Mouse (Mus musculus) gastrocnemius, postnatal 10 days (tissue): Measurements from ENCODE around the gene Plekhg2. TPM values are rescaled to one million over a fixed set of nuclear protein-coding genes. Genes with fewer than 3 reads are reported as not detected.

Source experiments
- DNase-seq: peaks from one replicate; pipeline ENCODE4 v3.0.0; 2021; ENCODE audit warnings: mixed read lengths
- total RNA-seq, 2 experiments: library from RNA; stranded (reverse); gene quantifications; 2 replicates each; pipeline ENCODE4 v1.2.3; 2021

Plekhg2 gene
- total RNA-seq, 2 experiments from 2014 or later: 18.7 to 30.0 TPM

- DNase-seq: peak; percentile 12
Observed at GRCm38 (mm10) chr7:28382981-28383396, 10.6 kb upstream of the Plekhg2 start.

GRCm38 (mm10) chr7:28382347-28382951 lies 10.1 kb upstream of the Plekhg2 start:
- DNase-seq: no peak

GRCm38 (mm10) chr7:28381938-28382337 lies 9.5 kb upstream of the Plekhg2 start:
- DNase-seq: peak; percentile 73

GRCm38 (mm10) chr7:28381017-28381790 lies 8.8 kb upstream of the Plekhg2 start:
- DNase-seq: peak; percentile 72

DNA sequence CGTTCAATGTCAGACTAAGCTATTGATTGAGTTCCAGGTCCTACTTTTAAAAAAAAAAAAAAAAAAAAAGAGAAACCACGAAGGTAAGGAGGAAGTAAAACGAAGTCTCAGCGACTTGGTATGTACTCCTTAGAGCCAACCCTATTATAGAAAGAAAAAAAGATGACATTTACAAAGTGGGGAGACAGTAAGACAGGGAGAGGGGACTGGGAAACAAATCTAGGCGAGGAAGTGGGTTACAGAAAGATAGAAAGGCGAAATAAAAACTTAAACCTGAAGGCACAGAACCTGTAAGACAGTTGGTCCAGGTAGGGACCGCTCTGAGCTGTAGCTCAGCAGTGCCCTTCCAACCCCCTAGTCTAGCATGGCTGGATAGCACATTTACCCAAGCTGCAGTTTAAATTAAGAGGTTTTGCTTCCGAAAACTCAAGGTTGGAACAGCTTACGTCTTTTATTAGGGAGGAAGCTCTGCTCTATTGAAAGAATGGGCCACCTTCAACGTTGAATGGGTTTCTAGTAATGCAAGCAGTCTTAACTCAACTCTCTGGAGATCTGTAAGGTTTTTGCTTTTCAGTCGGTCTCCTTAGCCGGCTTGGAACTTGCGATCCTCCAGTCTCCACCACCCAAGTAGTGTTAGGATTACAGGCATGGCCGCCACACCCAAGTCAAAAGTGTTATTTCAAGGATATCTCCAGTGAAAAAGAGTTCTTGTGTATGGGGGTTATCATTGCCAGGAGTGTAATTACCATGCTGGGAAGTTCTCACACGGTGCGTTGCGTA lies 8.0 kb upstream of the Plekhg2 start, which contains the start of gene Zfp36:
Zfp36 (minus strand) TSS at position 17 of the 780 bp plus-strand sequence.
- no peak for DNase-seq

DNA sequence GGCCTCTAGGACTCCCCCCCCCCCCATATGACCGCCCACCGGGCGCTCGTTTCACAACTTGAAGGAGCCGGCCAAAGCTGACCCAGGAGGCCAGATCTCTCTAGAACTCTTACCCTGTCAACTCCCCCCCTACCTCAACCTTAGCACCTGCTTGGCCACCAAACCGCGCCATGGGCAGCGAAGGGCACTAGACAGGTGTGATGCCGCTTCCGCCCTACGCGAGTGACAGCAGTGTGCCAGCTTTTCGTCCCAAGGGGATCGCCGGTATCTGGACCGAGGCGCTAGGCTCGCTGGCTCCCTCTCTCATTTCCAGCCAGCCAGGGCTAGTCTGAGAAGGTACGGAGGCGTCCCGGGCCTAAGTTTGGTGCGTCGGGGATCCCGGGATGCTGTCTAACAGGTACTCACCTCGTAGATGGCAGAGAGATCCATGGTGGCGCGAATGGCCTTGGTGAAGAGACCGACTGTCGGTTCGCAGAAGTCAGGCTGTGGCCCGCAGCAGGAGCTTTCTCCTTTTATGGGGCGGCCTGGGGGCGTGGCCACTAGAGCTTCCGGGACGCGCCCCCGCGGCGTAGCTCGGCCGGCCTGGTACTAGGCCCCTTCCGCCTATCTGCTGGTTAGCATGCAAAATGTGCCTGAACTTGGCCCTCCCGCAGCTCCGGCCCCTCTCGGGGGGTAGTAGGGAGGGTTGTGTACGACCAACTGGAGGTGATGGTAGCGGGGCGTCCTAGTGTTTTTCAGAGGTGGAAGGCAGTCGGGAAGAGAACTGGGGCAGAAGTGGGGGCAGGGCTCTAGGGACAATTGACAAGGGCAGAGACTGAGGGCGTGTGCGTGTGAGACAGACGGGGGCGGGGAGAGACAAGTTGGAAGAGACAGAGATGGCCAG lies 6.6 kb upstream of the Plekhg2 start:
- DNase-seq: peak; percentile 98

DNA sequence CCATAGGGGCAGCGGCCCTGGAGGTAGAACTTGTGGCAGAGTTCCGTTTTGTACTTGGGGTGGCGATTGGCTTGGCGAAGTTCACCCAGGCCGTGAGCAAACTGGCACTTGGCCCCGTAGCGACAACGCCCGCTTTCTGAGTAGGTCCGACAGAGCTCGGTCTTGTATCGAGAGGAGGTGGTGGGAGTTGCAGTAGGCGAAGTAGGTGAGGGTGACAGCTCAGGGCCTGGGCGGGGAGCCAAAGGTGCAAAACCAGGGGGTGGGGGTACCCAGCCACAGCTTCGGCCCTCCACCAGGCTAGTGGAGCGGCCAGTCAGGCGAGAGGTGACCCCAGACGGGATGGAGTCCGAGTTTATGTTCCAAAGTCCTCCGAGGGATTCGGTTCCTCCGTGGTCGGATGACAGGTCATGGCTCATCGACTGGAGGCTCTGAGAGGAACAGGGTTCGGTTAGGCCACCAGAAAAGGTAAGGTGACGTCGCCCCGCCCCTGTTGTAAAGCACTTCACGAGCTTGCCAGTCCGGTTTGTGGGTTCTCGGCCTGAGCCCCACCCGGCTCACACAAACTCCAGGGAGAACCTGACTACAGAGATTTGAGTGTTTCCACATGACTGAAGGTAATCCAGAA lies 5.8 kb upstream of the Plekhg2 start:
- peak; percentile 53 for DNase-seq

- DNase-seq: no peak
Observed at GRCm38 (mm10) chr7:28377190-28378065, 5.0 kb upstream of the Plekhg2 start.

- DNase-seq: peak; percentile 74
Observed at GRCm38 (mm10) chr7:28376011-28376771, 3.8 kb upstream of the Plekhg2 start.

GRCm38 (mm10) chr7:28375176-28375921 lies 3.0 kb upstream of the Plekhg2 start:
- peak; percentile 89 for DNase-seq

GRCm38 (mm10) chr7:28374647-28375046 lies 2.2 kb upstream of the Plekhg2 start:
- DNase-seq: no peak

DNA sequence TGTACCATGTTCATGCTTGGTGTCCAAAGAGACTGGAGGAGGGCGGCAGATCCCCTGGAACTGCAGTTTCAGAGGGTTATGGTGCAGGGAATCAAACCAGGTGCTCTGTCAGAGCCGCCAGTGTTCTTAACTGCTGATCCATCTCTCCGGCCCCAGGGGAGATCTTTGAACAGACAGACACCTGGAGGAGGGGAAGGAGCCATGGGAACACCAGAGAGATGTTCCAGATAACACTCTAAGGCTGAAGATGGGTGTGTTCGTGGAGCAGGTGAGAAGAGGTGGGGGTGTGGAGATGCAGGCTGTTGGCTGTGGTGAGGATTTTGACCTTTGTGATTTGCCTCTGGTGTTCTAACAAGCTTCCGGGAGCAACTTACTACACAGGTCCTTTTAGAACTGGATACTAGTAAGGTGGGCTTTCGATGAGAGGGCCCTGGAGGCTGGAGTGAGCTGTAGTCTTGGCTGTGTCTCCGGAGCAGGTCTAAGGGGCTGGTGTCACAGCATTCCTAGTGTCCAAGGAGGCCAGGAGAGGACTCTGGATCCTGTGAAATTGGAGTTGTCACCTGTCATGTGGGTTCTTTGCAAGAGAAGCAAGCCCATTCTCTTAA lies 1.6 kb upstream of the Plekhg2 start:
- DNase-seq: no peak

- peak; percentile 74 for DNase-seq
Observed at GRCm38 (mm10) chr7:28373131-28373581, 757 bp upstream of the Plekhg2 start.

- DNase-seq: peak; percentile 75
Observed at GRCm38 (mm10) chr7:28371514-28371989, 847 bp downstream of the Plekhg2 start.

- DNase-seq: no peak
Observed at GRCm38 (mm10) chr7:28370977-28371513, 1.4 kb downstream of the Plekhg2 start.

DNA sequence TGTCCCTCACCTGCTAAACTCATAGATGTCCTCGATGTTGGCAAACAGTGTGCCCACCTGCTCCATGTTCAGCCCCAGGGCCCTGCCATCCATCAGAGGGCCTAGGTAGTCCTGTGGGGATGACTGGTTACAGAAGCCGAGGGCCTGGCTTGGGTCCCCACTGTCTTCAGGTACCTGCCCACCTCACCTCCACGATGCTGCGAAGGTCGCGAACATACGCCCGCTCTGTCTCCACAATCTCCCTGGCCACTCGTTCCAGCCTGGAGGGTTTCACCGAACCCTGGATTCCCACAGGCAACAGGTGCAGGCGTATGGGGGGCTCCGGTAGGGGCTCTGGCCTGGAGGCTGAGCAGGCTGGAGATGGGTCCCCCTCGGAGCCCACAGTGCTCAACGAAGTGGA lies 2.3 kb downstream of the Plekhg2 start:
- no peak for DNase-seq

DNA sequence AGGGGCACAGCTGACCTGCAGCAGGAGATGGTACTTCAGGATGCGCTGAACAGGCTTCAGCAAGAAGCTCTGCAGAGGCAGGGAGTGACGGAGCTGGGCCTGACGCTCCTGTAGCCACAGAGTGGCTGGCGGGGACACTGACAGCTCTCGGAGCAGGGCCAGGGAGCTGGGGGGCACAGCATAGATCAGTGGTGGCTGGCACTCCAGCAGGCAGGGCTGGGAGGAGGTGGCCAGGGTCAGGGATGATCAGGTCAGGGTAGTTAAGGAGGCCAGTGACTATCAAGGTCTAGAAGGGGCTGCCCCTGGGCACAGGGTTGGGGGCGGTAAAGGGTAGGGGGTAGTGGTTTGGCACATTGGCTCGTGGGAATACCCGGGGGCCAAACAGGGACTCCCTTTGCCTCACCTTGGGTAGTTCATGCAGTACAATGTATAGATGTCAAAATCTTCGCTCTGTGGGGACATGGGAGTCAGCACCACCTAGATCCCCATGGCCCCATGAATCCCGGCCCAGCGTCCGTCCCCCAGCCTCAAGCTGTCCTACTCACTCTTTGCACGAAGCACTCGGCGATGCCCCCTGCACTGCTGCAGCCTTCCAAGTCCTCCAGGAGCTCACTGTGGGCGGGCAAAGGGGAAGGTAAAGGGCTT lies 4.0 kb downstream of the Plekhg2 start:
- no peak for DNase-seq
